Mouse (Mus musculus) spleen, adult 12 weeks (tissue): Measurements from ENCODE around the gene H1f0.
A peak's percentile ranks its signal among the peaks of the same experiment; 100 is the strongest.

Experiments
- DNase-seq: peaks from one replicate; pipeline ENCODE4 v3.0.0; 2022; ENCODE audit warnings: low spot score

Gene H1f0

GRCm38 (mm10) chr15:79028237-79028738 is at the start of gene H1f0:
Gene H1f0 (plus strand): TSS chr15:79028450.
- peak; percentile 50 for DNase-seq

DNA sequence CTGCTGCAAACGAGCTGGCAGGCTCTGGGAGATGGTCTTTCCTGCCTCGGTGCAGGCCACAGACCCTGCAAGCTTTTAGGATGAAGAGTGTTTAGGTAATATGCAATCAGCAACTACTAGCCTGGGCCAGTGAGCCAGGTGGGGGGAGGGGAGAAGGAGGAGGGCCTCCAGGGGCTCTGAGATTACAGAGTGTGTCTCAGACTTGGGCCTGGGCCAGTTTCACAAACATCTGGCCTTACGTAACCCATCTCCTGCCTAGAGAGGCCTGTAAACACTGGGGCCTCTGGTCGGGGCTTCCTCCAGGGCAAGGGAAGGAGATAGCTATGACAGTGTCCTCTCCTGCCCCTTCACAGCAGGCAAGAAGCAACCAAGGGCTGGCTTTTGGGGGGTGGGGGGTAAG is 49.4 kb upstream of the H1f0 start:
- no peak for DNase-seq

DNA sequence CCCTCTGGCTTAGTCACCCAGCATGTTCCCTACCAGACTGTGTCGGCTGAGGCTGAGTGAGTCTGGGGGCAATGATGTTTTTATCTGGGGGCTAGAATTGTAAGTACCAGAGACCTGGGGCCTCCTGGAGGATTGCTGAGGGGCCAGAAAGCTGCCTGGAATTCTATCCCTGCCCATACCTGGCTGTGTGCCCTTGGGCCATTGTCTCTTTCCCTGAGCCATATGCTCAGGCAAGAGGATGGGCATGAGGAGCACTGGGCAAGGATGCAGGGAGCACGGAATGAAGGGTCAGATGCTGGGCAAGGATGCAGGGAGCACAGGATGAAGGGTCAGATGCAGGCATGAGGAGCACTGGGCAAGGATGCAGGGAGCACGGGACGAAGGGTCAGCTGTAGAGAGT is 48.2 kb upstream of the H1f0 start:
- DNase-seq, result no peak

DNA sequence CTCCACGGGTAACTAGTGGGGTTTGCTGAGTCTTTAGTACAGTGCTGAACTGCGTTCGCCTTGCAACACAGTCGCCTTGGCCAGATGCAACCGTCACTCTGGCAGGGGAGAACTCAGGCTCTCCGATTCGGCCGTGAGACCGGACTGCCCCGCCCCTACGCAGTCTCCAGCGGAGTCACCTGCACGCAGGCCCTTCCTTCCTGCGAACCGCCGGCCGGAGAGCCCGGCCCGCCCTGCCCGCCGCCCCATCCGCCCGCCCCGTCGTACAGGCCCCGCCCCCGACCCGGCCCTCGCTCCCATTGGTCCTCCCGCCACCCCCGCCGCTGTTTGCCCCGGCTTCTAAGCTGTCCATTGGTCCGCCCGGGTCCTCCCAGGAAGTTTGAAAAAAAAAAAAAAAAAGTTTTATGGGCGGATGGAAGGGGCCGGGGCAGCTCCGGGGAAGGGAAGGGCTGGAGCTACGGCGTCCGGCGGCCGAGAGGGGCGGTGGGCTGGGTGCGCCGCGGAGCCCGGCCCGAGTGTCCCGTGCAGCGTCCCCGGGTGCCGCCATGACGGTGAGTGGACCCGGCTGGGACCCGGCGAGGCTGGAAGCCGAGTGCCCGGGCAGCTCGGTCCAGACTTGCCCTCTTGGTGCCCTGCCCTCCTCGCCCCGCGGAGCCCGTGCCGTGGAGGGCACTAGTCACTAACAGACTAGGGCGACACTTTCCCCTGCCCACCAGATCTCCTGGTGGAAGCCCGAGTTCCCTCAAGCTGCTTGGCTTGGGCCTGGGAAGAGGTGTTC is 45.4 kb upstream of the H1f0 start:
- DNase-seq, result peak; percentile 75

GRCm38 (mm10) chr15:78983436-78984285 is 44.6 kb upstream of the H1f0 start:
- DNase-seq, result no peak

- DNase-seq, result no peak
These were observed 43.9 kb upstream of the H1f0 start for GRCm38 (mm10) chr15:78984286-78984778.

- no peak for DNase-seq
These were observed 41.6 kb upstream of the H1f0 start for GRCm38 (mm10) chr15:78986536-78987220.

DNA sequence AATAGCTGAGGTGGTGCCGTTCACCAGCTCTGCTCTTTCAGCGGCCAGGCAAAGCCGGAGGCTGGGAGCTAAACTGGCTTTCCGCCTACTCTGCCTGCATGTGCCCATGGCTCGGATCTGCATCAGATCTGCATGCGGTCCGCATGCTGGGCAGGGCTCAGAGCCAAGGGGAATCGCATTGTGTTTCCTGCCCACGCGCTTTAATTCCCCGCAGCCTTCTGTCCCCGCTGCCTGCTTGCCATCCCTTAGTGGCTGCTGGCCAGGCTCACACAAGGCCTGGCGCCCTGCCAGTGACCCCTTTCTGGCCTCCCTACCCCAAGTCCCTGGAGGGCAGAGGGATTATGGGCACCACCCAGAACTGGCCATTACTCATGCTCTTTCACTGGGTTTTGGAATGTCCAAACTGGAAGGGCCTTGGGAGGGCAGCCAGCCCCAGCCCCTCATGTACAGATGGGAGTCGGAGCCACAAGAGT is 39.7 kb upstream of the H1f0 start:
- no peak for DNase-seq

DNA sequence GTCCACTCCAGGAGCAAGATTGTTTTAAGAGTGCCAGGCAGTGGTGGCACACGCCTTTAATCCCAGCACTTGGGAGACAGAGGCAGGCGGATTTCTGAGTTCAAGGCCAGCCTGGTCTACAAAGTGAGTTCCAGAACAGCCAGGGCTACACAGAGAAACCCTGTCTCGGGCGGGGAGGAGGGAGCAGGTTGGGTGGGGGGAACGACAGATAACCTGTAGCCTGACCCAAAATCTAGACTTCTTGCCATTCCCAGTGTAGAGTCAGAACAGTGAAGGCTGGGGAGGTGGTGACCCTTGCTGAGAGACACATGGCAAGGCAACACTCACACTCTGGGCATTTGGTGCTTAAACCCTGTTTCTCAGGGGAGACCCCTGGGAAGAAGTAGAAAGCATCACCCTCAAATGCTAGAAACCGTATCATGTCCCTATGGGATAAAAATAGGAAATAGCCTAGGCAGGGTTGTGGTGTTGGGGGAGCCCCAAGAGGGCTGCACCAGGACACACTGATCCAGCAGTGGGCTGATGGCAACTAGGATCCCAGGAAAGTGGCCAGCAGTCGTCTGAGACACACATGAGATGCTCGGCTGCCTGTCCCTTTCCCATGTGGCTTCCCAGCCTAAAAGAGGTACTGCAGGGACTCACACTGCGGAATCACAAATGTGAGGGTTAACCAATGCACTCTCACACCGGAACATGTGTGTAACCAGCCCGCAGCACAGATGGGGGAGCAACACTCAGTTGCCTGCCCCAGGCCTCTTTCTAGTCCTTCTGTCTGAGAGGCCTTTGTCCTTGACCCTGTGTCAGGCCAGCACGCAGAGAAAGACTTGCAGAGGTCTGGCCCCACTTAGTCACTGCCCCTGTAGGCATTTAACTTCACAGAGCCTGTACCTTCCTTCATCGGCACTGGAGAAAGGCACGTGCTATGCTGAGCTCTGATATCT is 38.8 kb upstream of the H1f0 start:
- no peak for DNase-seq

- no peak for DNase-seq
These were observed 38.2 kb upstream of the H1f0 start for GRCm38 (mm10) chr15:78990093-78990463.

- DNase-seq, result no peak
These were observed 37.2 kb upstream of the H1f0 start for GRCm38 (mm10) chr15:78990970-78991525.

DNA sequence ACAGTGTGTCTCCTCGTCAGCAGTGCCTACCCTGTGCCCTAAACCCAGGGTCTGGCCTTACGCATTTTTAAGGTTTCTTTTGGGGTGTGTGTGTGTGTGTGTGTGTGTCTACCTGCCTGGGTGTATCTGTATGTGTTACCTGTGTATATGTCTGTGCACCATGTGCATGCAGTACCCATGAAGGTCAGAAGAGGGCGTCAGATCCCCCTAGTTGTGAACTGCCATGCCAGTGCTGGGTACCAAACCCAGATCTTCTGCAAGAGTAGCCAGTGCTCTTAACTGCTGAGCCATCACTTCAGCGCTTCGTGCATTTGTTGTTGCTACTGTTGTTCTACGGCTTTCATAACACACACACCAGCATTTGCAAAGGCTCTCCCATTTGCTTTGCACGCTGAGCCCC is 36.0 kb upstream of the H1f0 start:
- DNase-seq, result no peak

DNA sequence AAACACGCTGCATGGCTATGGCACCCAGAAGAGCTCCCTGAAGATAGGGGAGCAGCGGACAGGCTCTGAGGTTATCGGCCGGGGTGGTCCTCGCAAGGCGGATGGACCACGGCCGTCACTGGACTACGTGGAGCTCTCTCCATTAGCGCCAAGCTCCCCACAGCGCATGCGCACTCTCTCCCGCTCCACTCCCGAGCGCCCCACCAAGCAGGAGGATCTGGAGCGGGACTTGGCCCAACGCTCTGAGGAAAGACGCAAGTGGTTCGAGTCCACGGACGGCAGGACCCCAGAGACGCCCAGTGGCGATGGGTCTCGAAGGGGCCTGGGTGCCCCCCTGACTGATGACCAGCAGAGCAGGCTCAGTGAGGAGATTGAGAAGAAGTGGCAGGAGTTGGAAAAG is 35.3 kb upstream of the H1f0 start:
- no peak for DNase-seq

- no peak for DNase-seq
These were observed 32.3 kb upstream of the H1f0 start for GRCm38 (mm10) chr15:78995916-78996315.

GRCm38 (mm10) chr15:78996663-78997062 is 31.6 kb upstream of the H1f0 start:
- no peak for DNase-seq

DNA sequence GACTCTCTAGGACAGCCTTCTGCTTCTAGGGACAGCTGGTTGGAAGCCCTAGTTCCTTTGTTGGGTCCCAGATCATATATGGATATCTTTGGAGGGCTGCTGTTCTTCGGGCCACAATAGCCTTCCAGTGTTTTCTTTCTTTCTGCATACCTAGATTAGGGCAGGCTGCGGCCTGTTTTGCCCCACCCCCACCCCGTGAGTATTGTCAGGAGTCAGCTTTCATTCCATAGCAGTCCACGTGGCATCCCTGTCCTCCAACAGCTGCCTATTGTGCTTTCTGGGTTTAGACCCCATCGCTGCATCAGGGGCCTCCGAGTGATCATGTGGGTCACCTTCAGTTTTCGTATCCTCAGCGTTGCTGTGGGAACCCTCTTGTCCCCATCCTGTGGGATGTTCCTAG is 29.9 kb upstream of the H1f0 start:
- no peak for DNase-seq

DNA sequence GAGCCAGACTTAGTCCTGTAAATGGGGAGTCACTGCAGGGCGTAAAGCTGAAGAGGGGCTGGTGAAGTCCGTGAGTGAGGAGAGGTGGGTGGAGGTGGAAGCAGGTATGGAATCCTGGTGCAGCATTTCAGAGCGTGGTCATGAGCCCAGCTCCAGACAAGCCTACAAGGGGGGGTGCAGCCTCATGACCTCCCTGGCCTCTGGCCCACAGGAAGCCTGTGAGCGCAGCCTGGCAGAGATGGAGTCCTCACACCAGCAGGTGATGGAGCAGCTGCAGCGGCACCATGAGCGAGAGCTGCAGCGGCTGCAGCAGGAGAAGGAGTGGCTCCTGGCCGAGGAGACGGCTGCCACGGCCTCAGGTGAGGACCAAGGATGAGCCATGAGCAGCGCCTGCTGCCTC is 28.7 kb upstream of the H1f0 start:
- DNase-seq, result no peak

DNA sequence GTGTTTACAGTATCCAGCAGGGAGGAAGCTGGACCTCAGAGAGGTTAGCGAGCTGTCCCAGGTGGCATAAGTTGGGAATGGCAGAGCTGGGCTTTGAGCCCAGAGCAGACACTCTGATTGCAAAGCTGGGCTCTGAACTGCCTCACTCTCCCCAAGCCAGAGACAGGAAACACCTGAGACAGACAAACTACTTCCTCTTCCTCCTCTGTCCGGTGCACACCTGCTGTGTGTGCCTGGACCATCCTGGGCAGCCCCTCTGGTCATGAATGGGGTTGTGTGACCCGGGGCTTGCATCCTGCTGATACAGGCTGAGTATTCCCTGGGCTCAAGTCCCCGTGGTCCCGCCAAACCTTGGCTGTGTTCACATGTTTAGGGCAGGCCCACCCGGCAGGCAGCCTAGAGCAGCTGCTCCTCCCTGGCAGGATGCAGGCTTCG is 27.9 kb upstream of the H1f0 start:
- DNase-seq, result no peak

DNA sequence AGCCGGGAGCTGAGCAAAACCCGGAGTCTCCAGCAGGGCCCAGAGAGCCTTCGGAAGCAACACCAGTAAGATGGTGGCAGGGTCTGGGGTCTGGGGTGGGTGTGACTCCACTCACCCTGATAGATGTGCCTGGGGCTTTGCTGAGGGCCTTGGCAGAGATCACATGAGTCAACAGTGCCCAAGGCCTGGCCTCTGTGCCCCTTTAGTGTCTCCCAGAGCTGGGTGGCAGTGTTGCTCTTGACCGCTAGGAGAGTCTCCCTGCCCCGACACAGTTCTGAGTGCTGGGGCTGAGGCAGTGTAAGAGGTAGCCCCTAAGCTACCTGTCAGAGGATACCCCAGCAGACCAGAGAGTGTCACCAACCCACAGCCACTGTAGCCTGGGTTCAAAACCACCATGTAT is 26.7 kb upstream of the H1f0 start:
- DNase-seq, result no peak

- DNase-seq, result no peak
These were observed 26.2 kb upstream of the H1f0 start for GRCm38 (mm10) chr15:79002036-79002435.

DNA sequence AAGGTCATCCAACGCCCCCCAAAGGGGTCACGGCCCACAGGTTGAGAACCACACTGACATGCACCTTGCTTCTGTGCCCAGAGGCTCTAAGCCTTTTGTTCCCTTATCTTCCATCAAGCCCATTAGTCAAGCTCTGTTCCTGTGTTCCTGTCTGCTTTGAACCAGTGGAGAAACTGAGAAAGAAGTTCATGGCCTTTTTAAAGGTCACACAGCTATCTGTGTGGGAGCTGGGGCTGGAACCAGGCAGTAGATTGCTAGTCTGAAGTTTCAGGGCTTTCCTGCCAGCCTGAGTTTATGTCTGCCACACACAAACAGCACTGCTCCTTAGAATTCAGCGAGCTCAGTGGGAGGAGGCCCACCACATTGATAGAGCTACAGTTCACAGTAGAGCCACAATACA is 25.2 kb upstream of the H1f0 start:
- DNase-seq, result no peak
